ENCODE assay signal across 9 mouse cellular contexts in genomic region chr9:107901627-107901914, GRCm38 (mm10). TPM values are rescaled to one million over a fixed set of nuclear protein-coding genes. Genes with fewer than 3 reads are reported as not detected.
DNase-seq lines count a peak whose midpoint lies in the region; ATAC-seq and TF ChIP-seq lines count a peak whose summit lies in the region.
"Had no signal": no experiment of that assay in that cellular context is flagged by ENCODE, and none has a peak within 500 bp of the region (broad histone marks: within the 10 kb centered on the region; RNA-seq: fewer than 3 reads in every experiment).

No protein-coding gene starts in this region.

- peaks cover 10% of the 10 kb centered on the region; the same call in 1 of the 2 replicates for H3K27me3 ChIP-seq in lung, embryonic 14.5 days (ENCODE audit: insufficient read depth, low read length)
- peaks cover 4% of the 10 kb centered on the region; the same call in 1 of the 2 replicates for H3K27me3 ChIP-seq in forebrain, embryonic 14.5 days (replicated peaks; ENCODE audit: control insufficient read depth, insufficient read depth, low read length)
- peaks cover 12% of the 10 kb centered on the region; the same call in 1 of the 2 replicates for H3K27me3 ChIP-seq in limb, embryonic 14.5 days (ENCODE audit: control insufficient read depth, insufficient read depth, low read length)
- H3K27me3 ChIP-seq in stomach, embryonic 14.5 days (ENCODE audit: control insufficient read depth, insufficient read depth, low read length), result 0 out of 2 replicates have a peak, but pooled peaks cover 5% of the 10 kb centered on the region

- H3K4me1 ChIP-seq in lung, embryonic 14.5 days (ENCODE audit: insufficient read depth), result peaks cover 6% of the 10 kb centered on the region
- no peaks in the 10 kb centered on the region for H3K4me1 ChIP-seq in lung, adult 2 months (ENCODE audit: control insufficient read depth, insufficient read depth, low read length)
- peaks cover 12% of the 10 kb centered on the region for H3K4me1 ChIP-seq in forebrain, embryonic 14.5 days (ENCODE audit: control insufficient read depth, insufficient read depth, low read length)
- peaks cover 10% of the 10 kb centered on the region for H3K4me1 ChIP-seq in limb, embryonic 14.5 days (ENCODE audit: control insufficient read depth, insufficient read depth, low read length)
- peaks cover 17% of the 10 kb centered on the region; the same call in 1 of the 2 replicates for H3K4me1 ChIP-seq in stomach, embryonic 14.5 days (ENCODE audit: control insufficient read depth, insufficient read depth, low read length)

- 18% methylated on average over 17 of the region's 17 CpGs for whole genome bisulfite sequencing in lung, embryonic 14.5 days
- WGBS in lung, adult 2 months, result 58% methylated on average over 17 of the region's 17 CpGs
- 5% methylated on average over 17 of the region's 17 CpGs for WGBS in forebrain, embryonic 14.5 days
- WGBS in limb, embryonic 14.5 days, result 14% methylated on average over 17 of the region's 17 CpGs
- WGBS in stomach, embryonic 14.5 days, result 23% methylated on average over 17 of the region's 17 CpGs

- ATAC-seq in lung, embryonic 14.5 days (ENCODE audit: insufficient read depth), result no peak
- ATAC-seq in forebrain, embryonic 14.5 days, result no peak; the same call in 1 of the 2 replicates
- no peak for ATAC-seq in limb, embryonic 14.5 days (ENCODE audit: low FRiP score, low read depth)
- ATAC-seq in stomach, embryonic 14.5 days (ENCODE audit: insufficient number of reproducible peaks, insufficient read depth, low FRiP score, low read depth), result no peak
- ATAC-seq in CD4-positive, CD25-positive, alpha-beta regulatory T cell, adult 4 months, result no peak

- H3K9ac ChIP-seq in lung, embryonic 14.5 days, result no peak overlapping the region
- H3K9ac ChIP-seq in forebrain, embryonic 14.5 days (ENCODE audit: low read length), result peak overlapping the region; percentile 48
- no peak overlapping the region for H3K9ac ChIP-seq in limb, embryonic 14.5 days (ENCODE audit: low read depth, low read length, severe bottlenecking)
- H3K9ac ChIP-seq in stomach, embryonic 14.5 days (replicated peaks; ENCODE audit: low read depth, low read length), result no peak overlapping the region

- no peak overlapping the region for H3K27ac ChIP-seq in lung, embryonic 14.5 days (ENCODE audit: low read depth)
- H3K27ac ChIP-seq in forebrain, embryonic 14.5 days (ENCODE audit: low read depth, low read length), result no peak overlapping the region
- H3K27ac ChIP-seq in limb, embryonic 14.5 days (replicated peaks; ENCODE audit: low read depth, low read length), result no peak overlapping the region
- H3K27ac ChIP-seq in stomach, embryonic 14.5 days (ENCODE audit: low read length), result no peak overlapping the region

- TF ChIP-seq CTCF in lung, embryonic 14.5 days (IDR thresholded peaks at IDR 0.05; ENCODE audit: low read depth), result no peak
- TF ChIP-seq CTCF in lung, adult 2 months (IDR thresholded peaks at IDR 0.05; ENCODE audit: insufficient read depth, low read length), result no peak

- TF ChIP-seq POLR2A in lung, adult 2 months (IDR thresholded peaks at IDR 0.05; ENCODE audit: borderline replicate concordance, extremely low read depth, low read depth, low read length), result no peak
- TF ChIP-seq POLR2A in limb, embryonic 14.5 days (IDR thresholded peaks at IDR 0.05; ENCODE audit: borderline replicate concordance, extremely low read depth, insufficient read depth, insufficient read length), result no peak

- 0 out of 2 replicates have a peak, but pooled peaks cover 3% of the 10 kb centered on the region for H3K36me3 ChIP-seq in lung, embryonic 14.5 days (ENCODE audit: insufficient read depth)
- H3K36me3 ChIP-seq in forebrain, embryonic 14.5 days (ENCODE audit: control insufficient read depth, insufficient read depth, low read length), result peaks cover 25% of the 10 kb centered on the region
- peaks cover 14% of the 10 kb centered on the region; the same call in 1 of the 2 replicates for H3K36me3 ChIP-seq in limb, embryonic 14.5 days (ENCODE audit: control insufficient read depth, insufficient read depth, low read length)
- peaks cover 3% of the 10 kb centered on the region; the same call in 1 of the 2 replicates for H3K36me3 ChIP-seq in stomach, embryonic 14.5 days (ENCODE audit: control insufficient read depth, insufficient read depth, low read length)

- H3K9me3 ChIP-seq in lung, embryonic 14.5 days (ENCODE audit: low read depth, low read length), result no peaks in the 10 kb centered on the region
- H3K9me3 ChIP-seq in forebrain, embryonic 14.5 days (replicated peaks; ENCODE audit: control insufficient read depth, low read length), result no peaks in the 10 kb centered on the region
- H3K9me3 ChIP-seq in limb, embryonic 14.5 days (ENCODE audit: control insufficient read depth, low read length), result no peaks in the 10 kb centered on the region
- H3K9me3 ChIP-seq in stomach, embryonic 14.5 days (ENCODE audit: control insufficient read depth, low read depth, low read length), result no peaks in the 10 kb centered on the region

- H3K4me2 ChIP-seq in lung, embryonic 14.5 days, result peak overlapping the region; percentile 61
- peak overlapping the region; percentile 55 for H3K4me2 ChIP-seq in forebrain, embryonic 14.5 days (ENCODE audit: low read length)
- peak overlapping the region; percentile 61 for H3K4me2 ChIP-seq in limb, embryonic 14.5 days (replicated peaks; ENCODE audit: low read depth, low read length, severe bottlenecking)
- H3K4me2 ChIP-seq in stomach, embryonic 14.5 days (replicated peaks; ENCODE audit: low read depth, low read length), result peak overlapping the region; percentile 38

- DNase-seq in lung, embryonic 14.5 days, result no peak
- no peak for DNase-seq in lung, adult 2 months
- no peak for DNase-seq in forebrain, embryonic 14.5 days (ENCODE audit: low spot score)
- no peak for DNase-seq in limb, embryonic 14.5 days (ENCODE audit: low spot score)
- DNase-seq in cerebellum, adult 18-20 months, result no peak
- no peak for DNase-seq in cerebellum, adult 9-10 months

- peak overlapping the region; percentile 19 for H3K4me3 ChIP-seq in lung, embryonic 14.5 days (ENCODE audit: low read depth, low read length)
- H3K4me3 ChIP-seq in lung, adult 2 months (replicated peaks; ENCODE audit: extremely low read depth, low read depth, low read length), result no peak overlapping the region
- H3K4me3 ChIP-seq in forebrain, embryonic 14.5 days (ENCODE audit: low read depth, low read length), result peak overlapping the region; percentile 21
- H3K4me3 ChIP-seq in limb, embryonic 14.5 days (replicated peaks; ENCODE audit: low read length), result peak overlapping the region; percentile 33; the same call in 1 of the 2 replicates
- peak overlapping the region; percentile 20; the same call in 1 of the 2 replicates for H3K4me3 ChIP-seq in stomach, embryonic 14.5 days (ENCODE audit: low read depth, low read length)
- H3K4me3 ChIP-seq: myocyte had no signal

RNA-seq across cellular contexts. Expression of gene Mst1r, which starts 5.1 kb away (rescaled TPM):
- polyA plus RNA-seq in lung, embryonic 14.5 days (2014; fragmentation: Nextera tagmentation; extraction: Ambion mirVana), result 1.7 and 2.2 TPM in 2 replicates
- 17.8 and 27.4 TPM in 2 replicates for polyA plus RNA-seq in lung, adult 2 months (2012; rRNA removed)
- 0.23 and 1.2 TPM in 2 replicates for polyA plus RNA-seq in forebrain, embryonic 14.5 days (2014; fragmentation: Nextera tagmentation; extraction: Ambion mirVana)
- 14.1 and 21.9 TPM in 2 replicates for polyA plus RNA-seq in limb, embryonic 14.5 days (2012; rRNA removed)
- polyA plus RNA-seq in limb, embryonic 14.5 days (2014; fragmentation: Nextera tagmentation; extraction: Ambion mirVana), result 1.4 and 2.3 TPM in 2 replicates
- 3.3 and 5.1 TPM in 2 replicates for polyA plus RNA-seq in stomach, embryonic 14.5 days (2014; fragmentation: Nextera tagmentation; extraction: Ambion mirVana)
- polyA plus RNA-seq in CD4-positive, CD25-positive, alpha-beta regulatory T cell, adult 4 months (2017; shearing (Covaris generic)), result not detected

RNA-seq across cellular contexts. Expression of gene Mon1a, which starts 13.6 kb away (rescaled TPM):
- polyA plus RNA-seq in lung, embryonic 14.5 days (2014; fragmentation: Nextera tagmentation; extraction: Ambion mirVana), result 11.9 and 13.0 TPM in 2 replicates
- polyA plus RNA-seq in lung, adult 2 months (2012; rRNA removed), result 29.4 and 31.7 TPM in 2 replicates
- 23.5 and 27.2 TPM in 2 replicates for polyA plus RNA-seq in forebrain, embryonic 14.5 days (2014; fragmentation: Nextera tagmentation; extraction: Ambion mirVana)
- polyA plus RNA-seq in limb, embryonic 14.5 days (2012; rRNA removed), result 20.0 and 24.1 TPM in 2 replicates
- polyA plus RNA-seq in limb, embryonic 14.5 days (2014; fragmentation: Nextera tagmentation; extraction: Ambion mirVana), result 12.3 and 15.3 TPM in 2 replicates
- polyA plus RNA-seq in stomach, embryonic 14.5 days (2014; fragmentation: Nextera tagmentation; extraction: Ambion mirVana), result 15.2 and 20.7 TPM in 2 replicates
- 10 to 100 TPM; 12.8 to 15.4 TPM for polyA plus RNA-seq in CD4-positive, CD25-positive, alpha-beta regulatory T cell, adult 4 months (2017; shearing (Covaris generic))

RNA-seq across cellular contexts. Expression of gene Actl11, which starts 26.7 kb away (rescaled TPM):
- not detected in 2 replicates for polyA plus RNA-seq in lung, embryonic 14.5 days (2014; fragmentation: Nextera tagmentation; extraction: Ambion mirVana)
- not detected in 2 replicates for polyA plus RNA-seq in lung, adult 2 months (2012; rRNA removed)
- not detected in 2 replicates for polyA plus RNA-seq in forebrain, embryonic 14.5 days (2014; fragmentation: Nextera tagmentation; extraction: Ambion mirVana)
- 0.03 TPM in 1 of 2 replicates, not detected in the other for polyA plus RNA-seq in limb, embryonic 14.5 days (2012; rRNA removed)
- not detected in 2 replicates for polyA plus RNA-seq in limb, embryonic 14.5 days (2014; fragmentation: Nextera tagmentation; extraction: Ambion mirVana)
- polyA plus RNA-seq in stomach, embryonic 14.5 days (2014; fragmentation: Nextera tagmentation; extraction: Ambion mirVana), result not detected in 2 replicates
- polyA plus RNA-seq in CD4-positive, CD25-positive, alpha-beta regulatory T cell, adult 4 months (2017; shearing (Covaris generic)), result not detected
- polyA plus RNA-seq: myocyte had no signal

RNA-seq across cellular contexts. Expression of gene Rbm6, which starts 28.5 kb away (rescaled TPM):
- 73.2 and 74.4 TPM in 2 replicates for polyA plus RNA-seq in lung, embryonic 14.5 days (2014; fragmentation: Nextera tagmentation; extraction: Ambion mirVana)
- 13.0 and 19.0 TPM in 2 replicates for polyA plus RNA-seq in lung, adult 2 months (2012; rRNA removed)
- 69.4 and 89.9 TPM in 2 replicates for polyA plus RNA-seq in forebrain, embryonic 14.5 days (2014; fragmentation: Nextera tagmentation; extraction: Ambion mirVana)
- 49.9 and 68.2 TPM in 2 replicates for polyA plus RNA-seq in limb, embryonic 14.5 days (2012; rRNA removed)
- polyA plus RNA-seq in limb, embryonic 14.5 days (2014; fragmentation: Nextera tagmentation; extraction: Ambion mirVana), result 56.1 and 63.0 TPM in 2 replicates
- polyA plus RNA-seq in stomach, embryonic 14.5 days (2014; fragmentation: Nextera tagmentation; extraction: Ambion mirVana), result 76.5 and 83.3 TPM in 2 replicates
- polyA plus RNA-seq in CD4-positive, CD25-positive, alpha-beta regulatory T cell, adult 4 months (2017; shearing (Covaris generic)), result 100 to 1,000 TPM in 1 of 2 experiments, 10 to 100 TPM in 1; 98.3 to 137 TPM

RNA-seq across cellular contexts. Expression of gene Camkv, which starts 33.9 kb away (rescaled TPM):
- polyA plus RNA-seq in lung, embryonic 14.5 days (2014; fragmentation: Nextera tagmentation; extraction: Ambion mirVana), result 2.7 TPM in 2 replicates
- 0.06 and 0.09 TPM in 2 replicates for polyA plus RNA-seq in lung, adult 2 months (2012; rRNA removed)
- polyA plus RNA-seq in forebrain, embryonic 14.5 days (2014; fragmentation: Nextera tagmentation; extraction: Ambion mirVana), result 25.1 and 40.8 TPM in 2 replicates
- 14.2 and 16.7 TPM in 2 replicates for polyA plus RNA-seq in limb, embryonic 14.5 days (2012; rRNA removed)
- polyA plus RNA-seq in limb, embryonic 14.5 days (2014; fragmentation: Nextera tagmentation; extraction: Ambion mirVana), result 3.5 and 4.5 TPM in 2 replicates
- 1.6 and 1.9 TPM in 2 replicates for polyA plus RNA-seq in stomach, embryonic 14.5 days (2014; fragmentation: Nextera tagmentation; extraction: Ambion mirVana)
- not detected for polyA plus RNA-seq in CD4-positive, CD25-positive, alpha-beta regulatory T cell, adult 4 months (2017; shearing (Covaris generic))
